In the genomic region with DNA sequence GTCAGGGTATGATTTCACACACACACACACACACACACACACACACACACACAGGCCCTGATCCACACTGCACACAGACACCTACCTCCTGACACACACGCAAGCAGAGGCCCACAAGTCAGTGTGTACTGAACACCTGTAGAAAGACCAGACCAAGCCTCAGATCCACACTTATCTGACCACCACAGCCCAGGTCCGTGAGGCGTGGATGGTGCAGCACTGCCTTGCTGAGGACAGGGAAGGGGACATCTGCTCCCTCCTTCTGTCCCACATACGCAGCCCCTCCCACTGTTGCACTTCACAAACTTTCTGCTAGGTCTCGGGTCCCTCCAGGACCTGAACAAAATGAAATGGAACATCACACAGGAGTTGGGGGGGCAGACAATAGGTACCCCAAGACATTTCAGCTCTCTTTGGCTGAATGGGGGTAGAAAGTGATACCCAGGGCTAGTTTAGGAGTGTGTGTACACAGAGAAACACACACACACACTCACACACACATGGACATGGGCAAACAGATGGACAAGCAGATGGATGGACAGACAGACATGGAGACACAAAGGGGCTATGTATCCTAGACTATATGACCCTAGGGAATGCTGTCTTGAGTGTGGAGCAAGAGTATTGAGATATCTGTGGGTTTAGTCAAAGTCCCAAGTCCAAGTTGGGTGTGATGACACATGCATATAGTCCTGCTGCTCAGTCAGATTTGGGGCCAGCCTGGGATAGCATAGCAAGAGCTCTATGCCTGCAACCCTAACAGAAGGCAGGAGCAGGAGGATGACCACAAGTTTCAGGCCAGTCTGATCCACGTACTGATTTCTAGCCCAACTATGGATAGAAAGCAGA, we compare ENCODE assay signal across 18 mouse cellular contexts. TPM values are rescaled to one million over a fixed set of nuclear protein-coding genes. Genes with fewer than 3 reads are reported as not detected.
DNase-seq lines count a peak whose midpoint lies in the region; ATAC-seq and TF ChIP-seq lines count a peak whose summit lies in the region.
"Had no signal": no experiment of that assay in that cellular context is flagged by ENCODE, and none has a peak within 500 bp of the region (broad histone marks: within the 10 kb centered on the region; RNA-seq: fewer than 3 reads in every experiment).

No protein-coding gene starts in this region.

- no peak overlapping the region for H3K4me2 ChIP-seq in embryonic facial prominence, embryonic 12.5 days (replicated peaks)
- no peak overlapping the region for H3K4me2 ChIP-seq in heart, postnatal 0 days (ENCODE audit: low read depth, low read length)
- H3K4me2 ChIP-seq in liver, embryonic 13.5 days, result no peak overlapping the region
- H3K4me2 ChIP-seq: embryonic facial prominence, embryonic 15.5 days; limb, embryonic 15.5 days; midbrain, embryonic 13.5 days; stomach, embryonic 15.5 days had no signal

- 0 out of 2 replicates have a peak, but pooled peaks cover 9% of the 10 kb centered on the region for H3K36me3 ChIP-seq in embryonic facial prominence, embryonic 12.5 days
- no peaks in the 10 kb centered on the region for H3K36me3 ChIP-seq in embryonic facial prominence, embryonic 10.5 days (replicated peaks)
- peaks cover 9% of the 10 kb centered on the region; the same call in 1 of the 2 replicates for H3K36me3 ChIP-seq in heart, postnatal 0 days (replicated peaks; ENCODE audit: control insufficient read depth, insufficient read depth, low read length)
- peaks cover 52% of the 10 kb centered on the region for H3K36me3 ChIP-seq in C2C12 (ENCODE audit: control insufficient read depth, insufficient read depth)
- H3K36me3 ChIP-seq in liver, embryonic 13.5 days, result no peaks in the 10 kb centered on the region
- H3K36me3 ChIP-seq: heart, embryonic 12.5 days; midbrain, embryonic 13.5 days had no signal

- ATAC-seq in embryonic facial prominence, embryonic 12.5 days (ENCODE audit: insufficient number of reproducible peaks, insufficient read depth, low FRiP score, low TSS enrichment), result 0 out of 2 replicates have a peak, but pooled peaks have one; percentile 17
- ATAC-seq in heart, postnatal 0 days (ENCODE audit: insufficient read depth, low read depth), result 0 out of 2 replicates have a peak, but pooled peaks have one; percentile 24
- ATAC-seq in liver, embryonic 13.5 days (ENCODE audit: low read depth), result peak; percentile 45; the same call in 1 of the 2 replicates
- ATAC-seq: hindbrain, embryonic 16.5 days; midbrain, embryonic 13.5 days; Patski had no signal

- no peak overlapping the region for H3K27ac ChIP-seq in embryonic facial prominence, embryonic 12.5 days
- no peak overlapping the region for H3K27ac ChIP-seq in embryonic facial prominence, embryonic 10.5 days (replicated peaks)
- H3K27ac ChIP-seq in heart, postnatal 0 days (ENCODE audit: low read depth), result no peak overlapping the region
- H3K27ac ChIP-seq in liver, embryonic 13.5 days, result no peak overlapping the region
- H3K27ac ChIP-seq: midbrain, embryonic 13.5 days; stomach, embryonic 15.5 days had no signal

- H3K27me3 ChIP-seq in embryonic facial prominence, embryonic 12.5 days, result peaks cover 91% of the 10 kb centered on the region
- peaks cover 100% of the 10 kb centered on the region for H3K27me3 ChIP-seq in embryonic facial prominence, embryonic 10.5 days (replicated peaks; ENCODE audit: low read depth, poor library complexity, severe bottlenecking)
- H3K27me3 ChIP-seq in heart, postnatal 0 days (ENCODE audit: control insufficient read depth, insufficient read depth, low read length), result no peaks in the 10 kb centered on the region
- no peaks in the 10 kb centered on the region for H3K27me3 ChIP-seq in C2C12 (ENCODE audit: control insufficient read depth, insufficient read depth, insufficient read length)
- H3K27me3 ChIP-seq in liver, embryonic 13.5 days, result peaks cover 42% of the 10 kb centered on the region
- H3K27me3 ChIP-seq: limb, embryonic 15.5 days; Patski; stomach, embryonic 15.5 days had no signal

- H3ac ChIP-seq in C2C12 (ENCODE audit: control insufficient read depth, insufficient read length, low read depth), result no peak overlapping the region

- DNase-seq in embryonic facial prominence, embryonic 10.5 days (ENCODE audit: low spot score), result no peak
- DNase-seq in heart, postnatal 0 days (ENCODE audit: low spot score), result no peak
- DNase-seq in heart, postnatal 4 days, result no peak
- DNase-seq in liver, embryonic 13.5 days, result no peak
- no peak for DNase-seq in adrenal gland, adult (ENCODE audit: inconsistent age in 2 of 2, low spot score in 1 of 2)
- DNase-seq in cerebellum, adult 18-20 months, result no peak
- DNase-seq: cerebellum, adult 11 months; gastrocnemius, postnatal 25 days; kidney, adult 9 months had no signal

- no peak for TF ChIP-seq CTCF in heart, postnatal 0 days (IDR thresholded peaks at IDR 0.05; ENCODE audit: low read depth)
- TF ChIP-seq CTCF in C2C12 (IDR thresholded peaks at IDR 0.05; ENCODE audit: control insufficient read depth, insufficient read depth, insufficient read length), result no peak

- peaks cover 89% of the 10 kb centered on the region for H3K79me2 ChIP-seq in C2C12 (ENCODE audit: control insufficient read depth, insufficient read depth)

- H3K79me3 ChIP-seq in C2C12 (ENCODE audit: low read depth), result peaks cover 20% of the 10 kb centered on the region

- TF ChIP-seq EP300 in heart, postnatal 0 days (IDR thresholded peaks at IDR 0.05; ENCODE audit: low read depth), result no peak

- H3K4me1 ChIP-seq in embryonic facial prominence, embryonic 12.5 days, result peaks cover 43% of the 10 kb centered on the region
- H3K4me1 ChIP-seq in embryonic facial prominence, embryonic 10.5 days, result peaks cover 23% of the 10 kb centered on the region; the same call in 1 of the 2 replicates
- H3K4me1 ChIP-seq in heart, postnatal 0 days (ENCODE audit: control insufficient read depth, insufficient read depth), result 0 out of 2 replicates have a peak, but pooled peaks cover 9% of the 10 kb centered on the region
- H3K4me1 ChIP-seq in liver, embryonic 13.5 days (replicated peaks), result peaks cover 19% of the 10 kb centered on the region

- no peaks in the 10 kb centered on the region for H3K9me3 ChIP-seq in embryonic facial prominence, embryonic 12.5 days
- H3K9me3 ChIP-seq in embryonic facial prominence, embryonic 10.5 days, result no peaks in the 10 kb centered on the region
- H3K9me3 ChIP-seq in heart, postnatal 0 days (replicated peaks; ENCODE audit: control insufficient read depth, low read length), result no peaks in the 10 kb centered on the region
- no peaks in the 10 kb centered on the region for H3K9me3 ChIP-seq in liver, embryonic 13.5 days (replicated peaks)
- H3K9me3 ChIP-seq: embryonic facial prominence, embryonic 15.5 days; heart, embryonic 12.5 days; limb, embryonic 15.5 days; midbrain, embryonic 13.5 days; stomach, embryonic 15.5 days had no signal

- 73% methylated on average over 6 of the region's 6 CpGs for WGBS in embryonic facial prominence, embryonic 12.5 days
- 70% methylated on average over 6 of the region's 6 CpGs for WGBS in embryonic facial prominence, embryonic 10.5 days
- 76% methylated on average over 6 of the region's 6 CpGs for WGBS in heart, postnatal 0 days
- WGBS in liver, embryonic 13.5 days (ENCODE audit: insufficient replicate concordance), result 46% methylated on average over 6 of the region's 6 CpGs

- no peak overlapping the region for H3K9ac ChIP-seq in embryonic facial prominence, embryonic 12.5 days
- no peak overlapping the region for H3K9ac ChIP-seq in heart, postnatal 0 days (replicated peaks; ENCODE audit: low read depth, low read length)
- no peak overlapping the region for H3K9ac ChIP-seq in liver, embryonic 13.5 days
- H3K9ac ChIP-seq: embryonic facial prominence, embryonic 15.5 days; limb, embryonic 15.5 days; stomach, embryonic 15.5 days had no signal

- H3K4me3 ChIP-seq in embryonic facial prominence, embryonic 12.5 days, result no peak overlapping the region
- no peak overlapping the region for H3K4me3 ChIP-seq in embryonic facial prominence, embryonic 10.5 days
- no peak overlapping the region for H3K4me3 ChIP-seq in heart, postnatal 0 days (ENCODE audit: low read depth, low read length)
- H3K4me3 ChIP-seq in C2C12 (ENCODE audit: insufficient read depth, poor library complexity, severe bottlenecking), result no peak overlapping the region
- no peak overlapping the region for H3K4me3 ChIP-seq in liver, embryonic 13.5 days (replicated peaks)
- H3K4me3 ChIP-seq: embryonic facial prominence, embryonic 15.5 days; heart, embryonic 12.5 days; limb, embryonic 15.5 days; midbrain, embryonic 13.5 days; stomach, embryonic 15.5 days had no signal

TF ChIP-seq in C2C12, 6 proteins besides CTCF, POLR2A, EP300 and RAD21 (continues in another document):
- TF ChIP-seq MYOD1 (IDR thresholded peaks at IDR 0.05; ENCODE audit: control insufficient read depth, insufficient read length, low read depth), result peak; percentile 51

RNA-seq across cellular contexts. Expression of a gene that starts 30.2 kb away (rescaled TPM):
- 7.1 and 7.4 TPM in 2 replicates for polyA plus RNA-seq in embryonic facial prominence, embryonic 12.5 days (2016; fragmentation: Nextera tagmentation; extraction: Ambion mirVana)
- polyA plus RNA-seq in embryonic facial prominence, embryonic 10.5 days (2016; fragmentation: Nextera tagmentation; extraction: Ambion mirVana), result 1.6 and 3.6 TPM in 2 replicates
- 1.0 TPM in 1 of 2 replicates, not detected in the other for total RNA-seq in heart, postnatal 0 days (2014; rRNA removed; ENCODE audit: low replicate concordance)
- 3.0 and 3.1 TPM in 2 replicates for polyA plus RNA-seq in heart, postnatal 0 days (2015; fragmentation: Nextera tagmentation; extraction: Ambion mirVana)
- total RNA-seq in heart, postnatal 4 days (2021), result 1 to 10 TPM; 1.1 to 1.3 TPM
- polyA plus RNA-seq in C2C12 (2012; fragmentation: generic; extraction: Trizol), result 2.9 TPM
- polyA plus RNA-seq in liver, embryonic 13.5 days (2015; fragmentation: Nextera tagmentation; extraction: Ambion mirVana), result 9.6 and 10.0 TPM in 2 replicates

RNA-seq across cellular contexts. Expression of a gene that starts 47.2 kb away (rescaled TPM):
- polyA plus RNA-seq in embryonic facial prominence, embryonic 12.5 days (2016; fragmentation: Nextera tagmentation; extraction: Ambion mirVana), result 18.4 and 21.2 TPM in 2 replicates
- polyA plus RNA-seq in embryonic facial prominence, embryonic 10.5 days (2016; fragmentation: Nextera tagmentation; extraction: Ambion mirVana), result 0.29 and 0.77 TPM in 2 replicates
- total RNA-seq in heart, postnatal 0 days (2014; rRNA removed; ENCODE audit: low replicate concordance), result 41.9 and 48.5 TPM in 2 replicates
- 18.2 TPM in 2 replicates for polyA plus RNA-seq in heart, postnatal 0 days (2015; fragmentation: Nextera tagmentation; extraction: Ambion mirVana)
- 100 to 1,000 TPM; 189 to 211 TPM for total RNA-seq in heart, postnatal 4 days (2021)
- 50.7 TPM for polyA plus RNA-seq in C2C12 (2012; fragmentation: generic; extraction: Trizol)
- polyA plus RNA-seq in liver, embryonic 13.5 days (2015; fragmentation: Nextera tagmentation; extraction: Ambion mirVana), result 2.3 and 3.4 TPM in 2 replicates

RNA-seq across cellular contexts. Expression of a gene that starts 51.7 kb away (rescaled TPM):
- polyA plus RNA-seq in embryonic facial prominence, embryonic 12.5 days (2016; fragmentation: Nextera tagmentation; extraction: Ambion mirVana), result 4.9 and 5.0 TPM in 2 replicates
- polyA plus RNA-seq in embryonic facial prominence, embryonic 10.5 days (2016; fragmentation: Nextera tagmentation; extraction: Ambion mirVana), result 4.3 and 5.5 TPM in 2 replicates
- total RNA-seq in heart, postnatal 0 days (2014; rRNA removed; ENCODE audit: low replicate concordance), result 4.4 and 4.8 TPM in 2 replicates
- polyA plus RNA-seq in heart, postnatal 0 days (2015; fragmentation: Nextera tagmentation; extraction: Ambion mirVana), result 8.7 and 9.8 TPM in 2 replicates
- total RNA-seq in heart, postnatal 4 days (2021), result 10 to 100 TPM in 1 of 2 experiments, 1 to 10 TPM in 1; 9.6 to 10.6 TPM
- 0.04 TPM for polyA plus RNA-seq in C2C12 (2012; fragmentation: generic; extraction: Trizol)
- polyA plus RNA-seq in liver, embryonic 13.5 days (2015; fragmentation: Nextera tagmentation; extraction: Ambion mirVana), result 61.2 and 61.3 TPM in 2 replicates
